Mouse (Mus musculus) embryo, embryonic 11.5 days (tissue): Measurements from ENCODE around the gene Cep68.

Source experiments
- DNase-seq: peaks from one replicate; pipeline ENCODE4 v3.0.0-alpha.2; 2012; ENCODE audit warnings: low read depth, low spot score

Gene Cep68

DNA sequence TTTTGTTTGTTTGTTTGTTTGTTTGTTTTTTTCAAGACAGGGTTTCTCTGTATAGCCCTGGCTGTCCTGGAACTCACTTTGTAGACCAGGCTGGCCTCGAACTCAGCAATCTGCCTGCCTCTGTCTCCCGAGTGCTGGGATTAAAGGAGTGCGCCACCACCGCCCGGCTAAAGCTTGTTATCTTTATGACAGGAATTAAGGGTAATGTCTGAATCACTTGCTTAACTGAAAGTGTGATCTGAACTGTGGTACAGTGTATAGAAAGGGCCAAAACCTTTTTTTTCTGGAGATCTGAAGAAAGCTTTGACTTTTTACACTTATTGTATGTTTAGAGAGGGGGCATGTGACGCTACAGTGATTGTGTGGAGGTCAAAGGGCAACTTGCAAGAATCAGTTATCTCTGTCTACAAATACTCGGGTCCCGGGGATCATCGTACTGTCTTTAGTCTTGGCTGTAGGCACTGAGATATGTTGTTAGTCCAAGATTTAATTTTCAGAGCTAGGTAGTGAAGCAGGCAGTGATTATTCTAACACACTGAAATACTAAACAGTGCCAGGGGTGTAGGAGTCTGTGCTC, 44.3 kb downstream of the Cep68 start:
- no peak for DNase-seq

DNA sequence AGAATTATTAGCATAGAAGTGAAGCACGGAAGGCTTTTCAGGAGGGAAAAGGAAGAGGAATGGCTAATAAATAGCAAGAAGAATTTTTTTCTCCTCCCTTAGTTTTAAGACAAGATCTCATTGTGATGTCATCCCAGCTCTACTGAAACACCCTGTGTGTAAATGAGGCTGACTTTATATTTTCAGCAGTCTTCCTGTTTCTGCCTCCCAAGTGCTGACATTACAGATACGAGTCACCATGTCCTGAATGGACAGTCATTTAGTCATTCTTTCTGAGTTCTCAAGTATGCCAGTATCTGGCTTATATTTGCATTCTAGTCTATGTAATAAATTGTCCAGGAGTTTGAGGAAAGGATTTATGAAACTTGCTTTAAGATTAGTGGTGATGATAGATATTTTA, 44.9 kb downstream of the Cep68 start:
- no peak for DNase-seq

DNA sequence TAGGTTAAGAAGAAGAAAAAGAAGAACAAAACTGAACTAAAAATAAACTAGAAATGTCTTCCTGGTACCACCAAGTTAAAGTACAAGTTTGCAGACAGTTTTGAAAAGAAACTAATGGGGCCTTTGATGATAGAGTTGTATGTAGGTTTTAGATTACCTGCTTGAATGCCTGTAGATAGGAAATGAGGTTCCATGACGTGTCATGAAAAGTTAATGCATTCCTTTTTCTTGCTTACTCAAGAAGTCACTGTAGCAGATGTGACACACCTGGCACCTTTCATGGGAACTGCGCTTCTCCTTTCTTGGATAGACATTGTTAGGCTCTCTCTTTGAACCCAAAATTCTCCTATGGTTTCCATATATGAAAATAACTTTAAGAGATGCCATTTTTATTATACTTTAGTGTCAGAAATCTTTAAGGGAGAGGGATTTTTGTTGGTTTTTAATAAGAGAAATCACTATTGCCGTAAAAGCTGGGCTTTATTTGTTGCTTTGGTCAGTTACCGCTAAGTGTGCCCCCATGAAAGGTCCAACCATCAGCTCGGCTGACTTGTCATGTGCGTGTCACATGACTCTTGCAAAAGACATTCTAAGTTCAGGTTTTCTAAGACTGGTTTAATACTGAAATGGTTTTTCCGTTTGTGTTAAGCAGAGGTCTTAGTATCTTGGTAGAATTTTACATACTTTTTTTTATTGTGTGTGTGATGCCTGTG, 46.8 kb downstream of the Cep68 start:
- DNase-seq = no peak

DNA sequence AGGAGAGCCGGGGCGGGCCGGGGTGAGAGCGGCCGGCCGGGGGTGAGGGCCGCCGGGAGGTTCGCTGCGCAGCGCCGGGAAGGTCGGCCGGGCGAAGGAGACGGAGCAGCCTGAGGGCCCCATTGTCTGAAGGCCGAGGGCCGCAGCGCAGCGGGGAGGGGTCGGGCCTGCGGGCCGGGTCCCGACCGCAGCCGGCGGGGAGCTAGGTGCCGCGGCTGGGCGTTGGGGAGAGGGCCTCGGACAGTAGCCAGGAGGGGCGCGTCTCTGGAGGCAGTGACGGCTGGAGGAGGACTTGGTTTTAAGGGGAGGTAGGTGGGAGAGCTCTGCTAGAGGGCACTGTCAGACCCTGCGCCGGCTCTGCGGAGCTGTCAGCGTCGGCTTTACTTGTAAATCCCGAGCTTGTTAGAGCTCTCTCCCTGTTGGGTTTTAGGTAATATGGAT, 47.5 kb downstream of the Cep68 start:
- DNase-seq = peak; percentile 20

DNA sequence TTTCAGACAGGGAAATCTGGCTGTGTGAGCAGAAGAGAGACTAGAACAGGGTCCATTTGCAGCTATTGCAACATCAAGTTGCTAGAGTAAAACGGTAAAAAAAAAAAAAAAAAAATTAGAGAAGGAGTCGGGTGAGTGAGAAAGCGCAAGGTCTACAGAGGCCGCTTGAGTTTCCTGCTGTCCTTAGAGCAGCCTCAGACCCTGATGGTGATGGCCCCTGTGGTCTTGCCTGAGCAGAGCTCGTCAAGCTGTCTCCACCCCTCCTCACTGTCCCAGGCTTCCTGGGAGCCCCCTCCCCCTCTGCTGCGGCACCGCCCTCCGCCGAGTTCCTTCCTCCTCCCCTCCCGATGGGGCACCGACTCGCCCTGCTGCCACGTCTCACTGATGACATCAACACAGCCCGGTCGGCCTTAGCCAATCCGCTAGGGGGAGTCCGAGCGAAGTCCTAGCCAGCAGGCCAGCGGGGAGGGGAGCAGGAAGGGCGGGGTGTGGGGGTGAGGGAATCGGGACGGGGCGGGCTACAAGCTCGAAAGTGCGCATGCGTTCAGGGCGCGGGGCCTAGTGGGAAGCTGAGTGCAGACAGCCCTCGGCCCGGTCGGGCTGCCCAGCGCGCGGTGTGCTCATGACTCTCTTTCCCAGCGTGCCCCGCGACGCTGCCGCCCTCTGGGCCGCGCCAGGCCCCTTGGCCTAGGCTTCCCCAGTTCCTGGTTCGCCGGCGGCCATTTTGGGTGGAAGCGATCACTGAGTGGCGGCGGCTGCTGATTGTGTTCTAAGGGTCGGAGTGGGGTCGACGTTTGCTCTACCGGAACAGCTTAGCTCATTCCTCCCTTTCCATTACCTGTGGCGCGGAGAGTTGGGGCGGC, 48.3 kb downstream of the Cep68 start, which contains the start of gene Rab1a:
Rab1a (plus strand) TSS at position 720 of the 863 bp plus-strand sequence.
- DNase-seq = peak; percentile 100

DNA sequence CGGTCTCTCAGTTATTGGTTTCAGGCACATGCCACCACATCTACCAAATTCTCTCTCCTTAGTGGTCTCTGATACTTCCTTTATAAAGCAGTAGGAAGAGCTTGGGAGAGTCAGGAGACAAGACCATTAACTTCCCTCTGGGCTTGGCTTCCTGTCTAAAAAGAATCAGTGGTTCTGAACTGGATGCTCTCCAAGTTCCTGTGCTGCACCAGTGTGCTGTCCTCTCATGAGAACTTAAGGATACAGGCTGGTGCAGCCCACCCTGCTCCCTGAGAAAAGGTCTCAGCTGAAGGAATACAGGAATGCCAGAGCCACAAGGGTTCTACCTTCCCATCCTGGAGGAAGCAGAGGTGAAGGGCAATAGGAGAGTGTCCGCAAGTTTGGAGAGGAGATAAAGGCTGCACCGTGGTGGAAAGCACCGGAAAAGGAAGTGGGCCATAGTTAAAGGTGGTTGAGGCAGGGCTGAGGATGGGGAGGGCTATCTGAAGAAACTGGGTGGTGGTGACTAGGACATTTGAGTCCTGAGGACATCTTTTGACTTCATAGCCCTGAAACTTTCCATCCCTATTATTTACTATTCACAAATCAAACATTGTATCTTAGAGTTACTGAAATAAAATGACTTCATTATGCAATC, 56.0 kb downstream of the Cep68 start:
- DNase-seq = no peak

DNA sequence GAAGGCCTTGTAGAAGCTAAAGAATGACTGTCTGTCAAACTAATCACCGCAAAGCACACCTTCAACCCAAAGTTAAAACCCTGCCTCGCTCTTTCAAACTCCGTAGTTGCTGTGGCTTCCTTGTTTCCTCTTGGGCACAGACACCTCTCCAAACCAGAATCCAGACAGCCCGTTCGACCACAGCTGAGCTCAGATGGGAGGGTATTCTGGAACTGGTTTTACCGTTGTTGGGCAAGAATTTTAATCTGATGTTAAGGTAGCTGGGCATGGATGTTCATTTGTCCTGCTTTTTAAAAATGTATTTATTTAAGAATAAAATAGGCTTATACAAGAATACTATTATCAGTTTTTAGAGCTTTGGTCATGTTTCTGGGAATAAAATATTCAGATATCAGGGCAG, 62.0 kb downstream of the Cep68 start:
- no peak for DNase-seq
